Mouse (Mus musculus): ENCODE data around the gene 6030408B16Rik. TPM values are rescaled to one million over a fixed set of nuclear protein-coding genes. Genes with fewer than 3 reads are reported as not detected.
A peak's percentile ranks its signal among the peaks of the same experiment; 100 is the strongest.

The 6030408B16Rik gene
- polyA plus RNA-seq, 1 experiment from 2014 or later = 4.7 TPM

DNA sequence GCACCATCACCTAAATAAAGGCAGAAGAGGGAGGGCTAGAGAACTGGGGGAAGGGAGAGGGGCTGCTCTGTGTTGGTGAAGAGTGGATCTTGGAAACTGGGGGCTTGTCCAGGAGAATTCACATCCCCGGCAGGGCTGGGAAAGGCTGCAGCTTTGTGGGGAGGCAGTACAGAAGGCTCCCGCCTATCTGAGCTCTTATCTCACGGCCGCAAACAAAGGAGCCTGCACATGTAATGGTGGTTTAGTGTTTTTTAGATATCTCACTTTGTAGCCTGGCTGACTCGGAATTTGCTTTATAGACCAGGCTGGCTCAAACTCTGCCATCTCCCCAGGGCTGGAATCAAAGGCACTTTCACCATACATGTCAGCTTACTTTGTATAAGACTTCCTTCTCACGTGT lies 7.1 kb downstream of the 6030408B16Rik start:
- Histone ChIP-seq H3K4me3 (replicated peaks) (no peak overlapping the region), H3K9ac (replicated peaks) (no peak overlapping the region), H3K4me1 (replicated peaks) (peaks cover 16% of the 10 kb centered on the region), H3K4me2 (no peak overlapping the region), H3K9me3 (no peaks in the 10 kb centered on the region), H3K36me3 (no peaks in the 10 kb centered on the region), H3K27me3 (no peaks in the 10 kb centered on the region), H3K27ac (no peak overlapping the region)
- ATAC-seq (ENCODE audit: insufficient number of reproducible peaks, insufficient read depth, low FRiP score, low TSS enrichment, low read depth) = no peak
- WGBS = 72% methylated on average over 6 of the region's 6 CpGs

DNA sequence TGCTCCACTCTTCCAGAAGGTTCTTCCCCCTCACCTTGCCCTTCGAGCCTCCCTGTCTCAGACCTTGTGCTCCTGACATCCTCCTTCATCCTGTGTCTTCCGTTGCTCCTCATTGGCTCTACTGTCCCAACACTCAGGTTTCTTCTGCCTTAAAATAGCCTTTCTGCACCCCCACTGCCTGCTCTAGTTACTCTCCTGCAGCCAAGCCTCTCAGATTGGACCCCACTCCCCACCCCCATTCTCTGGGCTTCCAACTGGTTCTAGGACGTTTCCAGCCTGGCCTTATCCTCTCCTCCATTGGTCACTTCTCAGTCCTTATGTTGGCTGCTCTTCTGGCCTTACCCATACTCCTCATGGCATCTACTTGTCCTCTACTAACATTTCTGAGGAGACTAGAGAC lies 9.2 kb downstream of the 6030408B16Rik start:
- H3K27ac ChIP-seq = no peak overlapping the region
- H3K4me2 ChIP-seq = no peak overlapping the region
- H3K4me3 ChIP-seq (replicated peaks) = no peak overlapping the region
- ATAC-seq (ENCODE audit: insufficient number of reproducible peaks, insufficient read depth, low FRiP score, low TSS enrichment, low read depth) = no peak
- no peaks in the 10 kb centered on the region for H3K27me3 ChIP-seq
- peaks cover 9% of the 10 kb centered on the region for H3K4me1 ChIP-seq (replicated peaks)
- no peaks in the 10 kb centered on the region for H3K9me3 ChIP-seq
- no peaks in the 10 kb centered on the region for H3K36me3 ChIP-seq
- no peak overlapping the region for H3K9ac ChIP-seq (replicated peaks)
- 76% methylated on average over 3 of the region's 3 CpGs for WGBS

- Histone ChIP-seq H3K4me3 (replicated peaks) (no peak overlapping the region), H3K36me3 (no peaks in the 10 kb centered on the region), H3K9me3 (no peaks in the 10 kb centered on the region), H3K4me2 (no peak overlapping the region), H3K9ac (replicated peaks) (no peak overlapping the region), H3K27me3 (no peaks in the 10 kb centered on the region), H3K27ac (no peak overlapping the region), H3K4me1 (replicated peaks) (peaks cover 5% of the 10 kb centered on the region)
- 86% methylated on average over 4 of the region's 4 CpGs for WGBS
- ATAC-seq (ENCODE audit: insufficient number of reproducible peaks, insufficient read depth, low FRiP score, low TSS enrichment, low read depth) = no peak
Observed at GRCm38 (mm10) chr15:101303830-101304229, 10.8 kb downstream of the 6030408B16Rik start.

DNA sequence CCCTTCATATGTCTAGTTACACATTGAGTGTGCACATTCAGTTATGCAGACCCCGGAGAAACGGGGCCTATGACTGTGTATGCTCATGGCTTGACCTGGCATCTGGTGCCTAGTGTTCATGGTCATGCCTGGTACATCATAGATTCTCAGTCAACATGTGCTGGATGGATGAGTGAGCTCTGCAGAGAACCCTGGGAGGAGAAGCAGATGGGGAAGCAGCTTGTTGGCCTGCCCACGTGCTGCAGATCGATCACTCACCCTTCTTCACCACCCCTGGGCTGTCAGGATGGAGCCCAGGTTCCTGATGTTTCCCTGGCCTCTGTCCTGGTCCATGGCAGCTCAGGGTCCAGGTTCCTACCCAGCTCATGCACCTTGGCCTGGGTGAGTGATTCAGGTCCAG lies 13.4 kb downstream of the 6030408B16Rik start:
- Histone ChIP-seq H3K36me3 (no peaks in the 10 kb centered on the region), H3K4me1 (replicated peaks) (peaks cover 16% of the 10 kb centered on the region), H3K27me3 (no peaks in the 10 kb centered on the region), H3K4me3 (replicated peaks) (no peak overlapping the region), H3K9ac (replicated peaks) (no peak overlapping the region), H3K4me2 (no peak overlapping the region), H3K27ac (no peak overlapping the region), H3K9me3 (no peaks in the 10 kb centered on the region)
- WGBS = 88% methylated on average over 4 of the region's 4 CpGs
- ATAC-seq (ENCODE audit: insufficient number of reproducible peaks, insufficient read depth, low FRiP score, low TSS enrichment, low read depth) = no peak

GRCm38 (mm10) chr15:101308440-101309348 lies 15.7 kb downstream of the 6030408B16Rik start:
- WGBS = 61% methylated on average over 13 of the region's 13 CpGs
- H3K9me3 ChIP-seq = no peaks in the 10 kb centered on the region
- H3K36me3 ChIP-seq = no peaks in the 10 kb centered on the region
- no peak overlapping the region for H3K4me2 ChIP-seq
- no peak for ATAC-seq (ENCODE audit: insufficient number of reproducible peaks, insufficient read depth, low FRiP score, low TSS enrichment, low read depth)
- H3K9ac ChIP-seq (replicated peaks) = no peak overlapping the region
- H3K27me3 ChIP-seq = no peaks in the 10 kb centered on the region
- H3K27ac ChIP-seq = peak overlapping the region; percentile 64
- H3K4me3 ChIP-seq (replicated peaks) = no peak overlapping the region
- H3K4me1 ChIP-seq (replicated peaks) = peaks cover 16% of the 10 kb centered on the region

DNA sequence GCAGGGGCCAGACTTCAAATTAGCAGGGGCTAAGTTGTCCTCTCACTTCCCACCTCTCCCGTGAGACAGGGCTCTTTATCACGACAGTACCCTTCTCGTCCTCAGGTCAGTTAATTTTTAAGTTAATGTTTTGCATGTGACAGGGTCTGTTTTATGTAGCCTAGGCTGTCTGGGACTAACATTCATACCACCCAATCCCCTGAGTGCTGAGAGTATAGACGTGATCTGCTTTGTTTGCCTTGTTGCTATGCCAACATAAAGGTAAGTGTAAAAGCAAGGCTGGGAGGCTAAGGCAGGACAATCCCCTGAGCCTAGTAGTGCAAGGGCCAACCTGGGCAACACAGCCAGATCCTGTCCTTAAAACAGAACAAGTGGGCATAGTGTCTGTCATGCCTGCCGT lies 16.5 kb downstream of the 6030408B16Rik start:
- Histone ChIP-seq H3K4me3 (replicated peaks) (no peak overlapping the region), H3K36me3 (no peaks in the 10 kb centered on the region), H3K4me1 (replicated peaks) (peaks cover 16% of the 10 kb centered on the region), H3K9me3 (no peaks in the 10 kb centered on the region), H3K9ac (replicated peaks) (no peak overlapping the region), H3K4me2 (no peak overlapping the region), H3K27ac (0 out of 2 replicates have a peak overlapping the region, but pooled peaks have one; percentile 17), H3K27me3 (no peaks in the 10 kb centered on the region)
- no peak for ATAC-seq (ENCODE audit: insufficient number of reproducible peaks, insufficient read depth, low FRiP score, low TSS enrichment, low read depth)
- WGBS = 42% methylated on average over 5 of the region's 5 CpGs

DNA sequence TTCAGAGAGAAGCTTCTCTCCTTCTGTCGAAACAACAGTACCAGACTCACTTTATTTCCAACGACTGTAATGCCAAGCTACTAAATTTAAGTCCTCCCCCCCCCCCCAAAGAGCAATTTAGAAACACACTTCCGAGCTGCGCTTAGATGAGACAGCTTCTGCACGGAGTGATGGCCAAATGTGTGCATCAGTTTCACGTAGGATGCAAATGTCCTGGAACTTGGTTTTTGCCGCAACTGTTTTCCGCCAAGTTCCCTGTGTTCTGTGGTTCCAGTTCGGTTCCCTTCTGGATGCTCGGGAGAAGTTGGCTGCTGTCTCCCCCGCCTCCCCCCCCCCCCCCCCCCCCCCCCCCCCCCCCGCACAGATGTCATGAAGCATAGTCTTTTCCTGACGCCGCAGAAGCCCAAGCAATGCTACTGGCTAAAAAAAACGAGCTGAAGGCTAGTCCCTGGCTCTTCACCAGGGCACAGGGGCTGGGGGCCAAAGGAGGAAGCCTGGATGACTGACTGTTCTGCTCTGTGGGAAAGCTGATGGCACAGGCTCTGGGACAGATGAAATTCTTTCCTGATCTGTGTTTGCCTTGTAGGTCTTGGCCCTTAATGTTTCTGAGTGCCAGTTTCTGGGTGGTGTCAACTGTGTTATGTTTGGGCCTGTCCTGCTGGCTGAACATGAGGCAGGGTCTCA lies 18.2 kb downstream of the 6030408B16Rik start:
- ATAC-seq (ENCODE audit: insufficient number of reproducible peaks, insufficient read depth, low FRiP score, low TSS enrichment, low read depth) = no peak
- H3K36me3 ChIP-seq = no peaks in the 10 kb centered on the region
- H3K27me3 ChIP-seq = no peaks in the 10 kb centered on the region
- H3K27ac ChIP-seq = no peak overlapping the region
- H3K9me3 ChIP-seq = no peaks in the 10 kb centered on the region
- H3K4me3 ChIP-seq (replicated peaks) = no peak overlapping the region
- WGBS = 65% methylated on average over 13 of the region's 15 CpGs
- no peak overlapping the region for H3K9ac ChIP-seq (replicated peaks)
- H3K4me2 ChIP-seq = no peak overlapping the region
- peaks cover 22% of the 10 kb centered on the region for H3K4me1 ChIP-seq (replicated peaks)

GRCm38 (mm10) chr15:101312006-101312405 lies 19.0 kb downstream of the 6030408B16Rik start:
- no peak overlapping the region for H3K27ac ChIP-seq
- no peak overlapping the region for H3K4me2 ChIP-seq
- 76% methylated on average over 6 of the region's 6 CpGs for whole genome bisulfite sequencing
- H3K4me1 ChIP-seq (replicated peaks) = peaks cover 30% of the 10 kb centered on the region
- no peak overlapping the region for H3K9ac ChIP-seq (replicated peaks)
- ATAC-seq (ENCODE audit: insufficient number of reproducible peaks, insufficient read depth, low FRiP score, low TSS enrichment, low read depth) = no peak
- H3K9me3 ChIP-seq = no peaks in the 10 kb centered on the region
- no peak overlapping the region for H3K4me3 ChIP-seq (replicated peaks)
- no peaks in the 10 kb centered on the region for H3K36me3 ChIP-seq
- H3K27me3 ChIP-seq = no peaks in the 10 kb centered on the region

DNA sequence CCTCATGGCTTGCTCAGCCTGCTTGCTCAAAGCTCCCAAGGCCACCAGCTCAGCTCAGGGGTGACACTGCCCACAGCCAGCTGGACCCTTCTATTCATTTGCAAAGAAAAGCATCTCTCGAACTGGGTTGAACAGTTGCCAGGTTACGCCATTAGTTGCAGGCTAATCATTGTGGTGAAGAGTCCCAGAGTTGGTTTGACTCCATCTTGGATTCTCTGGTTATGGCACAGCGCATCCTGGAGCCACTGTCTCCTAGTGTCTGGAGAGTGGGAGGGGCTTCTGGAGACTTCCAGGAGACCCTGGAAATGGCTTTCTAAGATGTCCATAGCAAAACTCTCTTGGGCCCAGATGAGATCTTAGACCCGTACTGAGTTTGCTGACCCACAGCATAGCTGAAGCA lies 22.4 kb downstream of the 6030408B16Rik start:
- ATAC-seq (ENCODE audit: insufficient number of reproducible peaks, insufficient read depth, low FRiP score, low TSS enrichment, low read depth) = no peak
- H3K4me2 ChIP-seq = 0 out of 2 replicates have a peak overlapping the region, but pooled peaks have one; percentile 43
- no peaks in the 10 kb centered on the region for H3K9me3 ChIP-seq
- no peak overlapping the region for H3K9ac ChIP-seq (replicated peaks)
- WGBS = 90% methylated on average over 4 of the region's 4 CpGs
- no peak overlapping the region for H3K27ac ChIP-seq
- H3K27me3 ChIP-seq = no peaks in the 10 kb centered on the region
- no peak overlapping the region for H3K4me3 ChIP-seq (replicated peaks)
- H3K36me3 ChIP-seq = no peaks in the 10 kb centered on the region
- H3K4me1 ChIP-seq (replicated peaks) = peaks cover 31% of the 10 kb centered on the region

DNA sequence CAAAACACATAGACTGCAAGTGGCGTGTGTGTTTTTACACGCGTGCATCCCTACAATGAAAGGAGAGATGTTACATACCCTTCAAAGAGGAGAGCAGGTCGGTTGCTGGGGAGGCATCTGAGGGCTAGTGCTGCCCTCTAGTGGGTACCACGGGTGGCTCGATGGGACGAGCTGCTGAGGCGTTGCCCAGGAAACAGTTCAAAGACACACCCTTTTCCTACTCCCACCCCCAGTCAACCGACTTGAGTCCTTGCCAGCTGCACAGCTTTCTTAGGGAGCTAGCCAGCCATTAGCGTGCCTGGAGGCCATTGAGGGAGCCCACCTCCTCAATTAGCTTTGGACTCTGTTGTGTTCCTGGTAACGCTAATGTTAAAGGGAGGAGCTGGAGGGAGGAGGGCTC lies 22.8 kb downstream of the 6030408B16Rik start:
- H3K4me2 ChIP-seq = peak overlapping the region; percentile 43
- H3K9me3 ChIP-seq = no peaks in the 10 kb centered on the region
- peak; percentile 67 for ATAC-seq (ENCODE audit: insufficient number of reproducible peaks, insufficient read depth, low FRiP score, low TSS enrichment, low read depth)
- peaks cover 32% of the 10 kb centered on the region for H3K4me1 ChIP-seq (replicated peaks)
- no peaks in the 10 kb centered on the region for H3K27me3 ChIP-seq
- no peak overlapping the region; the same call in 1 of the 2 replicates for H3K4me3 ChIP-seq (replicated peaks)
- H3K9ac ChIP-seq (replicated peaks) = no peak overlapping the region
- H3K36me3 ChIP-seq = no peaks in the 10 kb centered on the region
- no peak overlapping the region for H3K27ac ChIP-seq
- 2% methylated on average over 11 of the region's 11 CpGs for WGBS

DNA sequence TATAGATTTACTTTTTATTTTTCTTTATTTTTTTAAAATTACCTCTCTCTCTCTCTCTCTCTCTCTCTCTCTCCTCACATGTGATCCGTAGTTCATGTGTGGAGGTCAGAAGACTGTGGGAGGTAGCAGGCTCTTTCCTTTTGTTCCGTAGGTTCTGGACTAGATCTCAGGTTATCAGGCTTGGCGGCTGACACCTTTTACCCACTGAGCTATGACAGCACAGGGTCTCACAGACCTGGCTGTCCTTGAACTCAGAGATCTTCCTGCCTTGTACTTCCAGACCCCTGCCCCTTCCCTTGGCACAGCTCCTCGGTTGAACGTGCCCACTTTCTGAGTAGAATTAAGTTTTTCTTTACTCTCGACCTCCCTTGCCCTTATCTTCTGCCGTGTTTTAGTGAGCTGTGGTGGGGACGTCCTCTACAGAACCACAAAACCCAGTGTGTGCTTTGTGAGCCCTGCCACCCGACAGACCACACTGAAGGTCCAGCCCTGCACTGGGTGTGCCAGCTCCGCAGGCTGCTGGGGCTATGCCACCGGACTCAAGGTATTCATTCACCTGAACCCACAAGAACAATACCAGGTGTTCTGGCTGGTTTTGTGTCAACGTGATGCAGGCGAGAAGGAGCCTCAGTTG lies 23.4 kb downstream of the 6030408B16Rik start:
- 0 out of 2 replicates have a peak overlapping the region, but pooled peaks have one; percentile 17 for H3K27ac ChIP-seq
- WGBS = 67% methylated on average over 13 of the region's 13 CpGs

More for the DNA sequence above, 23.4 kb downstream of the 6030408B16Rik start:
- Histone ChIP-seq H3K4me3 (replicated peaks) (no peak overlapping the region; the same call in 1 of the 2 replicates), H3K27me3 (no peaks in the 10 kb centered on the region), H3K36me3 (no peaks in the 10 kb centered on the region), H3K9me3 (no peaks in the 10 kb centered on the region), H3K4me1 (replicated peaks) (peaks cover 38% of the 10 kb centered on the region), H3K4me2 (peak overlapping the region; percentile 43), H3K9ac (replicated peaks) (no peak overlapping the region)
- ATAC-seq (ENCODE audit: insufficient number of reproducible peaks, insufficient read depth, low FRiP score, low TSS enrichment, low read depth) = peak; percentile 17; the same call in 1 of the 2 replicates

Measured in limb, embryonic 12.5 days (tissue).